10 mouse cellular contexts compared by ENCODE assay signal in genomic region chr13:23730479-23730878, GRCm38 (mm10). TPM values are rescaled to one million over a fixed set of nuclear protein-coding genes. Genes with fewer than 3 reads are reported as not detected.
A peak's percentile ranks its signal among the peaks of the same experiment; 100 is the strongest.
DNase-seq lines count a peak whose midpoint lies in the region; ATAC-seq and TF ChIP-seq lines count a peak whose summit lies in the region.
"Had no signal": no experiment of that assay in that cellular context is flagged by ENCODE, and none has a peak within 500 bp of the region (broad histone marks: within the 10 kb centered on the region; RNA-seq: fewer than 3 reads in every experiment).

No protein-coding gene starts in this region.

- CTCF ChIA-PET in Patski (lab: Charles Lee): interaction anchor here (3.3 to 4.6 kb wide), 2 partner anchors 22 to 29 kb away, joined by 21 to 23 read pairs; no protein-coding TSS in a partner anchor

- H3K27ac ChIP-seq in intestine, postnatal 0 days (ENCODE audit: low read depth, low read length): no peak overlapping the region
- H3K27ac ChIP-seq in liver, embryonic 15.5 days (replicated peaks): 0 out of 2 replicates have a peak overlapping the region, but pooled peaks have one; percentile 51
- no peak overlapping the region for H3K27ac ChIP-seq in hindbrain, embryonic 12.5 days
- H3K27ac ChIP-seq: embryonic facial prominence, embryonic 12.5 days; lung, embryonic 15.5 days had no signal

- POLR2A ChIA-PET in Patski (lab: Charles Lee): interaction anchor here (0.6 to 1.2 kb wide), 3 partner anchors 30 to 41 kb away, joined by 3 to 4 read pairs (median 3); no protein-coding TSS in a partner anchor

- no peak overlapping the region for H3K9ac ChIP-seq in intestine, postnatal 0 days (ENCODE audit: low read depth, low read length)
- peak overlapping the region; percentile 18; the same call in 1 of the 2 replicates for H3K9ac ChIP-seq in liver, embryonic 15.5 days
- no peak overlapping the region for H3K9ac ChIP-seq in hindbrain, embryonic 12.5 days
- H3K9ac ChIP-seq: embryonic facial prominence, embryonic 12.5 days; lung, embryonic 15.5 days had no signal

- H3K9me3 ChIP-seq in intestine, postnatal 0 days (ENCODE audit: control insufficient read depth): no peaks in the 10 kb centered on the region
- H3K9me3 ChIP-seq in liver, embryonic 15.5 days (replicated peaks): no peaks in the 10 kb centered on the region
- H3K9me3 ChIP-seq in hindbrain, embryonic 12.5 days (replicated peaks): no peaks in the 10 kb centered on the region
- H3K9me3 ChIP-seq: embryonic facial prominence, embryonic 12.5 days; lung, embryonic 15.5 days had no signal

- no peak for TF ChIP-seq CTCF in Patski (IDR thresholded peaks at IDR 0.05)
- TF ChIP-seq CTCF in intestine, postnatal 0 days (IDR thresholded peaks at IDR 0.05; ENCODE audit: low read depth): no peak

- 17% methylated on average over 8 of the region's 8 CpGs for WGBS in intestine, postnatal 0 days
- WGBS in liver, embryonic 15.5 days (ENCODE audit: insufficient replicate concordance): 46% methylated on average over 8 of the region's 8 CpGs
- WGBS in hindbrain, embryonic 12.5 days: 35% methylated on average over 8 of the region's 8 CpGs

- no peak overlapping the region for H3K4me3 ChIP-seq in intestine, postnatal 0 days (ENCODE audit: low read depth, low read length)
- H3K4me3 ChIP-seq in liver, embryonic 15.5 days (replicated peaks): no peak overlapping the region
- no peak overlapping the region for H3K4me3 ChIP-seq in hindbrain, embryonic 12.5 days
- H3K4me3 ChIP-seq: embryonic facial prominence, embryonic 12.5 days; lung, embryonic 15.5 days had no signal

- no peaks in the 10 kb centered on the region for H3K36me3 ChIP-seq in intestine, postnatal 0 days (ENCODE audit: control insufficient read depth, insufficient read depth)
- H3K36me3 ChIP-seq in liver, embryonic 15.5 days (replicated peaks): no peaks in the 10 kb centered on the region
- no peaks in the 10 kb centered on the region for H3K36me3 ChIP-seq in hindbrain, embryonic 12.5 days
- H3K36me3 ChIP-seq: embryonic facial prominence, embryonic 12.5 days; lung, embryonic 15.5 days had no signal

- no peaks in the 10 kb centered on the region for H3K27me3 ChIP-seq in Patski
- H3K27me3 ChIP-seq in intestine, postnatal 0 days (replicated peaks; ENCODE audit: control insufficient read depth, insufficient read depth, low read length): no peaks in the 10 kb centered on the region
- H3K27me3 ChIP-seq in liver, embryonic 15.5 days: no peaks in the 10 kb centered on the region
- no peaks in the 10 kb centered on the region for H3K27me3 ChIP-seq in hindbrain, embryonic 12.5 days
- H3K27me3 ChIP-seq: embryonic facial prominence, embryonic 12.5 days; lung, embryonic 15.5 days had no signal

- peak; percentile 82 for ATAC-seq in Patski
- peak; percentile 75 for ATAC-seq in intestine, postnatal 0 days
- peak; percentile 66 for ATAC-seq in liver, embryonic 15.5 days (ENCODE audit: insufficient read depth)
- ATAC-seq in hindbrain, embryonic 12.5 days (ENCODE audit: low FRiP score): no peak

- in situ Hi-C loops in Patski (cut with MboI; ENCODE audit: low pct_unique_long_range_greater_than_20kb): loop anchor here (10.0 to 25.0 kb wide), 2 partner anchors 106 to 293 kb away; partner anchors contain the start of genes Hist1h1e and Hist1h2be

- peak; percentile 48 to 57 for DNase-seq in adrenal gland, postnatal 36 days
- DNase-seq in adrenal gland, postnatal 4 days (ENCODE audit: low spot score in 2 of 2): no peak
- DNase-seq in Patski (ENCODE audit: low read depth, low spot score): peak; percentile 91
- DNase-seq in frontal cortex, postnatal 25 days (ENCODE audit: low spot score in 2 of 2): no peak
- no peak for DNase-seq in right cerebral cortex, adult 18-20 months

- no peaks in the 10 kb centered on the region for H3K4me1 ChIP-seq in intestine, postnatal 0 days (replicated peaks; ENCODE audit: control insufficient read depth, insufficient read depth, low read length)
- peaks cover 41% of the 10 kb centered on the region for H3K4me1 ChIP-seq in liver, embryonic 15.5 days (replicated peaks)
- H3K4me1 ChIP-seq in hindbrain, embryonic 12.5 days: no peaks in the 10 kb centered on the region
- H3K4me1 ChIP-seq: embryonic facial prominence, embryonic 12.5 days had no signal

- peak overlapping the region; percentile 35 for H3K4me2 ChIP-seq in intestine, postnatal 0 days (replicated peaks; ENCODE audit: low read depth)
- H3K4me2 ChIP-seq in liver, embryonic 15.5 days: peak overlapping the region; percentile 29
- no peak overlapping the region for H3K4me2 ChIP-seq in hindbrain, embryonic 12.5 days (replicated peaks)
- H3K4me2 ChIP-seq: embryonic facial prominence, embryonic 12.5 days; lung, embryonic 15.5 days had no signal

RNA-seq across cellular contexts. Expression of gene Hist1h1c, which starts 8.1 kb away (rescaled TPM):
- 100 to 1,000 TPM; 145 to 279 TPM for total RNA-seq in adrenal gland, postnatal 36 days (2021)
- total RNA-seq in adrenal gland, postnatal 4 days (2021): 100 to 1,000 TPM; 583 to 655 TPM
- 245 TPM for polyA plus RNA-seq in Patski (2021)
- 105 and 107 TPM in 2 replicates for polyA plus RNA-seq in intestine, postnatal 0 days (2015; fragmentation: Nextera tagmentation; extraction: Ambion mirVana)
- 81.0 and 85.5 TPM in 2 replicates for polyA plus RNA-seq in liver, embryonic 15.5 days (2015; fragmentation: Nextera tagmentation; extraction: Ambion mirVana)
- 15.0 and 15.4 TPM in 2 replicates for polyA plus RNA-seq in hindbrain, embryonic 12.5 days (2016; fragmentation: Nextera tagmentation; extraction: Ambion mirVana)

RNA-seq across cellular contexts. Expression of gene Hist1h3c, which starts 14.9 kb away (rescaled TPM):
- 10 to 100 TPM; 20.5 to 26.8 TPM for total RNA-seq in adrenal gland, postnatal 36 days (2021)
- 100 to 1,000 TPM; 224 to 252 TPM for total RNA-seq in adrenal gland, postnatal 4 days (2021)
- 0.73 TPM for polyA plus RNA-seq in Patski (2021)
- 1.2 and 1.4 TPM in 2 replicates for polyA plus RNA-seq in intestine, postnatal 0 days (2015; fragmentation: Nextera tagmentation; extraction: Ambion mirVana)
- polyA plus RNA-seq in liver, embryonic 15.5 days (2015; fragmentation: Nextera tagmentation; extraction: Ambion mirVana): 6.4 and 7.3 TPM in 2 replicates
- 9.7 and 11.6 TPM in 2 replicates for polyA plus RNA-seq in hindbrain, embryonic 12.5 days (2016; fragmentation: Nextera tagmentation; extraction: Ambion mirVana)

RNA-seq across cellular contexts. Expression of gene Hist1h2bb, which starts 16.1 kb away (rescaled TPM):
- 10 to 100 TPM; 34.0 to 41.3 TPM for total RNA-seq in adrenal gland, postnatal 36 days (2021)
- total RNA-seq in adrenal gland, postnatal 4 days (2021): 100 to 1,000 TPM; 268 to 325 TPM
- polyA plus RNA-seq in Patski (2021): 0.41 TPM
- 0.37 and 0.48 TPM in 2 replicates for polyA plus RNA-seq in intestine, postnatal 0 days (2015; fragmentation: Nextera tagmentation; extraction: Ambion mirVana)
- 5.6 and 5.7 TPM in 2 replicates for polyA plus RNA-seq in liver, embryonic 15.5 days (2015; fragmentation: Nextera tagmentation; extraction: Ambion mirVana)
- 2.2 and 2.9 TPM in 2 replicates for polyA plus RNA-seq in hindbrain, embryonic 12.5 days (2016; fragmentation: Nextera tagmentation; extraction: Ambion mirVana)

RNA-seq across cellular contexts. Expression of gene Hfe, which starts 19.8 kb away (rescaled TPM):
- 10 to 100 TPM; 29.2 to 49.8 TPM for total RNA-seq in adrenal gland, postnatal 36 days (2021)
- 10 to 100 TPM; 24.4 to 26.7 TPM for total RNA-seq in adrenal gland, postnatal 4 days (2021)
- polyA plus RNA-seq in Patski (2021): 5.8 TPM
- 12.5 TPM in 2 replicates for polyA plus RNA-seq in intestine, postnatal 0 days (2015; fragmentation: Nextera tagmentation; extraction: Ambion mirVana)
- polyA plus RNA-seq in liver, embryonic 15.5 days (2015; fragmentation: Nextera tagmentation; extraction: Ambion mirVana): 13.6 and 16.4 TPM in 2 replicates
- 4.9 and 5.2 TPM in 2 replicates for polyA plus RNA-seq in hindbrain, embryonic 12.5 days (2016; fragmentation: Nextera tagmentation; extraction: Ambion mirVana)

RNA-seq across cellular contexts. Expression of gene Hist1h2ab, which starts 20.4 kb away (rescaled TPM):
- 10 to 100 TPM; 58.1 to 68.0 TPM for total RNA-seq in adrenal gland, postnatal 36 days (2021)
- 100 to 1,000 TPM; 457 to 545 TPM for total RNA-seq in adrenal gland, postnatal 4 days (2021)
- 0.40 TPM for polyA plus RNA-seq in Patski (2021)
- 11.7 and 12.1 TPM in 2 replicates for polyA plus RNA-seq in intestine, postnatal 0 days (2015; fragmentation: Nextera tagmentation; extraction: Ambion mirVana)
- 60.0 and 64.5 TPM in 2 replicates for polyA plus RNA-seq in liver, embryonic 15.5 days (2015; fragmentation: Nextera tagmentation; extraction: Ambion mirVana)
- 22.4 and 45.2 TPM in 2 replicates for polyA plus RNA-seq in hindbrain, embryonic 12.5 days (2016; fragmentation: Nextera tagmentation; extraction: Ambion mirVana)

Comparison
In these comparisons a context has a peak if more than half of its experiments do, and no peak if none do; other contexts are left out.
1. DNase-seq: peak in adrenal gland, postnatal 36 days (2 of 2) and Patski (single experiment); none in adrenal gland, postnatal 4 days (0 of 2), frontal cortex, postnatal 25 days (0 of 2) and right cerebral cortex, adult 18-20 months (single experiment).